Mouse (Mus musculus): ENCODE measurements around the gene Ndufa11.

Gene Ndufa11

GRCm38 (mm10) chr17:56716655-56717362 is 758 bp upstream of the Ndufa11 start:
- DNase-seq (ENCODE audit: low read depth, low spot score): peak; percentile 99

- DNase-seq (ENCODE audit: low read depth, low spot score): no peak
These were observed 4.9 kb downstream of the Ndufa11 start for GRCm38 (mm10) chr17:56722441-56722840.

DNA sequence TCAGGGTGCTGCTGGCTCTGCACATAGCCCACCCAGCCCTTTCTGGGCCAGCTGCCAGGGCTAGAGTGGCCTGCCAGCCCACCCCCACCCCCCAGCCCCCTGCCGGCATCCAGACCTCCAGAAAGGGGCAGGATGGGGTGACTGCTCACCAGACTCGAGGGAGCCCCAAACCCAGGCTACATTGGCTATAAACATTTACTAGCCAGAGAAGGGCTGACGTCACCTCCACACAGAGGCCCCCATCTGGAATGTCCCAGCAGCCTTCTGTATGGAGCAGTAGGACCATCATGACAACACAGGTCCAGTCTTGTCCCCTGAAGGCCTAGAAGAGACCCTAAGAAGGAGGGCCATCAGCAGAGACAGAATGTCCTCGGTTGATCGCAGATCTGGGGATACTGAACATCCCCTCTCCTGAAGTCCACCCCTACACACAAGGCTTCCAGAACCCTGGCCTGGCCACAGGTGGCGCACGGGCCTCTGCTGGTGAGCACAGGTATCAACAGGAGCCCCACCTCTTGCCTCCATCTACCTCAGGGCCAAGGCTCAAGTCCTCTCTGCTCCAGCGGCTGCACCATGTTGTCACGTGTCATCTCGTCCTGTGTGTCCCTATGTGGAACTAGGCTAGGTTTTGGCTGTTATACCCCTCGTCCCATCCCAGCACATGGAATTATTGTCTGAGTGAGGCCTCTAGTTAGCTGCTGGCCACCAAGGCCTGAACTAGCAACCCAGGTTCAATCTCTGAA is 6.0 kb downstream of the Ndufa11 start:
- no peak for DNase-seq (ENCODE audit: low read depth, low spot score)

GRCm38 (mm10) chr17:56727029-56727649 is 9.6 kb downstream of the Ndufa11 start:
- DNase-seq (ENCODE audit: low read depth, low spot score): no peak

DNA sequence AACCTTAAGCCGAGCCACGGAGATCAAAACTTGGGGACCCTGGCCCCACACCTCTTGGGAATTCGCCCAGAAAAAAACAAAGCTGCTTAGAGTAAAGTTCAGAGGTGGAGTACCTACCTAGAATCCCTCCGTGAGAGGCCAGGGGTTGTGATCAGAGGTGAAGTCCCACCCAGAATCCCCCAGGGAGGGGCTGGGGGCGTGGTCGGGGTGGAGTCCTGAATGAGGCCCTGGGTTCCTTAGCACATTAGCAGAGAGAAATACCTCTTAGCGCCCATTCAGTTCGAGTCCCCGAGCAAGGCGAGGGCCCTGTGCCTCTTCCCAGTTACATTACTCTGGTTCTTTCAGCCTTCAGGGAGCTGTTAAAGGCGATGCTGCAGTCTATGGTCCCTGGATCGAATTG is 10.1 kb downstream of the Ndufa11 start:
- no peak for DNase-seq (ENCODE audit: low read depth, low spot score)

DNA sequence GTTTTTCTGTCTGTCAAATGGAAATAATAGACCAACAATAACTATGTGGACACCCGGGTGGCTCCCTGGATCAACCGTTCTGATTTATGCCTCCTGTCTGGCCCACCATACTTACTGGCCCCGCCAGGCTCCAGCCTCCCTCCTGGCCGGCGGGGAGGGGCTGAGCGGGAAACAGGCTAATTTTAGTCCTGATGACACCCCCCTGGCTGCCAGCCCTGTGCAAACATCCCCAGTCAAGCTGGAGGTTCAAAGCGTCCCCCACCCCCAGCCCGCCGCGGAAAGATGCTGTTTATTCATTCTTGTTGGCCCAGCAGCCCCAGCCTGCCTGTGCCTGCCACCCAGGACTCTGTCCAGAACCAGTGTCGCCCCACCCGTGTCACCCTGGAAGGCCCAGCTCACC is 10.6 kb downstream of the Ndufa11 start:
- DNase-seq (ENCODE audit: low read depth, low spot score): no peak

- no peak for DNase-seq (ENCODE audit: low read depth, low spot score)
These were observed 11.6 kb downstream of the Ndufa11 start for GRCm38 (mm10) chr17:56729151-56729550.

DNA sequence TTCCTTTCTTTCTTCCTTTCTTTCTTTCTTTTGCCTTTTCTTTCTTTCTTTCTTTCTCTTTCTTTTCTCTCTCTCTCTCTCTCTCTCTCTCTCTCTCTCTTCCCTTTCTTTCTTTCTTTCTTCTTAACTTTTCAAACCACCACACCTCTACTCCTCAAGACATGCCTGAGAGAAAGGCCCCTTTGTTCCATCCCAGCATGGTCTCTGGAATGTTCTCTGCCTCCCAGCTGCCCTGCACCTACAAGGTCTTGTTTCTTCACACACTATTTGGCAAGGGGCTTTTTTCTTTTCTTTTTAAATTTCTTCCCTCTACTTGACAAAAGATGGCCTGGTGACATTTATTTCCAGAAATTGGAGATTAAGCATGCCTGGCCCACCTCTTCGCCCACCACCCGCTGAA is 12.1 kb downstream of the Ndufa11 start:
- DNase-seq (ENCODE audit: low read depth, low spot score): no peak

GRCm38 (mm10) chr17:56736534-56736933 is 19.0 kb downstream of the Ndufa11 start:
- DNase-seq (ENCODE audit: low read depth, low spot score): no peak

GRCm38 (mm10) chr17:56738221-56738620 is 20.7 kb downstream of the Ndufa11 start:
- no peak for DNase-seq (ENCODE audit: low read depth, low spot score)

DNA sequence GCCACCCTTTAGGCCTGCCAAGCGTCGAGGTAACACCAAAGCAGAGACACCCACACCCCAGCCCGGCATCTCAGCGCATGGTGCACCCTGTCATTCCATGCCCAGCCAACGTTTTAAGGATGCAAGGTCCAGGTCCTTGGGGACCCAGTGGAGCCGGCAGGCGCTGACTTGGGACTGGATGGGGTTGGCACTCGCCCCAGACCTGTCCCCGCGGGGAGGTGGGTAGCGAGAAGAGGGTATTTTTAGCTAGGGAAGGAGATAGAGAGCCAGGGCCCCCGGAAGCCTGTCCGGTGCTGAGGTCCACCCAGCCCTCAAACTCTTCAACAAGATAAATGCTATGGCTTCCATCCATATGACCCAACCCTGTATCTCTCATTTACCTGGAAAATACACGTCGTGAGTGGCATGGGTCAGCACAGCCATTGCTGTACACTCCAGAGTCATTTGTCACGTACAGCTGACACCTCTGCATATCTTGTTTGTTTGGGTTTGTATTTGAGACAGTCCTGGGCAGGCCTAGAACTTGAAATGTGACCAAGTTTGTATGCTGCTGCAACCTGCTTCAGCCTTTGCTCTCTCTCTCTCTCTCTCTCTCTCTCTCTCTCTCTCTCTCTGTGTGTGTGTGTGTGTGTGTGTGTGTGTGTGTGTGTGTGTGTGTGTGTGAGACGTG is 22.7 kb downstream of the Ndufa11 start:
- no peak for DNase-seq (ENCODE audit: low read depth, low spot score)

GRCm38 (mm10) chr17:56740788-56741160 is 23.2 kb downstream of the Ndufa11 start:
- no peak for DNase-seq (ENCODE audit: low read depth, low spot score)

- DNase-seq (ENCODE audit: low read depth, low spot score): no peak
These were observed 26.6 kb downstream of the Ndufa11 start for GRCm38 (mm10) chr17:56744173-56744572.

DNA sequence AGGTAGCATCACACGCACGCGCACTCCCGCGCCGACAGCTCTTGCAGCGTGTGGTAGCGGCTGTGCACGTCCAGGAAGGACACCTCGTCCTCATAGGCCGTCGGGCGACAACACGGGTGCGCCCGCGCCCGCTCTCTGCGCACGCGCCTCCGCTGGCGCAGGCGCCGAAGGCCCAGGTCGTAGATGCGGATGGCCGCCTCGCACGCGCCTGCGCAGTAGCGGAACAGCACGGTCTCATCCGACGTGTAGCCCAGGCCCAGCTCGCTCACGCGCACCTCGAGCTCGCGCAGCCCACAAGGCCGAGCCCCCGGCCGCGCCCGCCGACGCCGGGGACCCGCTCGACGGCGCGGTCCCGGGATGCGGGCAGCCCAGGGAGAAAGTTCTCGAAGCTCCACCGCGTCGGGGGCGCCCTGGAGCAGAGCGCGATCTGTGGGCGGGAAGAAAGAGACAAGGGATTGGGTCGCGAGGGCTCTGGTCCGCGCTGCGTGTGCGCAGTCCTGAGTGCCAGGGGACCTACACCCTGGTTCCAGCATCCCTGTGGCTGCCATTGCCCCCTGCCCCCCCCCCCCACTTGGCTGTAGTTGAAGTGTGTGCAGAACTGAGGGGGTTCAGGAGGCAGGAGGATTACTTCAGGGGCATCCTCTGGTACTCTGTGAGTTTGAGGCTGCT is 34.0 kb downstream of the Ndufa11 start:
- DNase-seq (ENCODE audit: low read depth, low spot score): peak; percentile 45

GRCm38 (mm10) chr17:56753452-56753851 is 35.9 kb downstream of the Ndufa11 start:
- DNase-seq (ENCODE audit: low read depth, low spot score): no peak

DNA sequence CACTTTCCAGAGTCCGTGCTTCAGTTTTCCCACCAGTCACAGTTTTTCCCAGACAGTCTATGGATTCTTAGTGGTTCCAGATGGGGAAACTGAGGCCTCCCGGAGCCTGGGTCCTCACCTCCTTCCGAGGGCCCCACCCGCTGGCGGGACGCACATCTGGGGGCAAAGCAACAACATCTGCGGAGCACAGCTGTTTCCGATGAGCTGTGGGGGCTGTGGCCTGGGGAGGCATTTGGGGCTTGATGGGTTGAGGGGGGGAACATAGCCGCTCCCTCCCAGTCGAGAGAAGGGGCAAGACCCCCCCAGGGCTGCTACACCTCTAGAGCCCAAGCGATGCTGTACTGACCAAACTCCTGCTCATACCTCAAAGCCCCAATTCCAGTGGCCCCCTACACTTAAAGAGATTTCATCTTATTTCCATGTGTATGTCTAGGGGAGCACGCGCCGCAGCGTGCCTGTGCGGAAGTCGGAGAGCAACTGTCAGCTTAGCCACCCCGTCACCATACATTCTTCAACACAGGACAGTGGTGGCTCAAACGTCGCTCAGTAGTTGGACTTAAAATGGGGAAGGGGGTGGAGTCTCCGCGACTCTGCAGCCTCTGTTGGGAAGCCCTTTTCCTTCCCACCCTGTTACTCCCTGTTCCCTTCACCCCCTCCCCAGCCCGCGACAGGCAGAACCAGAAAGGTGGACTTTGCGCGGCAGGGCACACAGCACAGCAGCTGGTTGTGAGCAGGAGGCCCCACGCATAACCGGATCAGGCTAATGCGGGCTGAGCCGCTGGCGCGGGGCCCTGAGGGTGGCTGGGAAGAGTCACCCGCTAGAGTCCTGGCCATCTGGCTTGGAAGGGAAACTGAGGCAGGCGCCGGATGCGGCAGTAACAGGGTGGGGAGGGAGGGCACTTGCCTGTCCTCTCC is 37.0 kb downstream of the Ndufa11 start:
- no peak for DNase-seq (ENCODE audit: low read depth, low spot score)

DNA sequence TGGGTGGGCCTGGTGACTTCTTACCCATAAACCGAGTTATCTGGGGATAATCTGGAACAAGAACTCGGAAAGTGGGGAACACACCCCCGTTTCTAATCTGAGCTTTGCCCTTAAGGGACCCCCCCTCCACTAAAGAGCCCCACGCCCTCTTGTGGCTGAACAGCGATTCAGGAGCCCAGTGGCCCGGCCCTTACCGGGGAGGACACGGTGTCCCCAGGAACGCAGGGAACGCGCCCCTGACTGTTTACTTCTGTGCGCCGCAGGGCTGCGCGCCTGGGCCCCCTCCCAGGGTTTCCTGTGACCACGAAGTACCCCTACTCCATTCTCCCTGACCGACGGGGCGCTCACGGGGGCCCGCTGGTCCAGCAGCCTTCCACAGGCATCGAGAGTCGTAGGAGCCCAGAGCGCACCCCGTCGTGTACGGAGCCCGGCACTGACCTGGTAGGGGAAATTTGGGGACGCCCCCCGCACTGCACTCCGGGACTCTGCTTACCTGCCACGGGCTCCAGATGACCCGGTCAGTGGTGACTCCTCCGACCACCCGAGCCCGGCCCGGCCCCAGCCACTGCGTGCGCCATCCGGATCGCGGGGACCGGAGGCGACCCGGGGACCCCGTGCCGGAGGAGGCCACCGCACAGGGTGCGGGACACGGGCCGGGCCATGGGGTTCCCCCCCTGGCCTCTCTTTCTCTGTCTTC is 39.3 kb downstream of the Ndufa11 start:
- no peak for DNase-seq (ENCODE audit: low read depth, low spot score)

GRCm38 (mm10) chr17:56757416-56758123 is 40.0 kb downstream of the Ndufa11 start, which contains the start of gene Nrtn:
Gene Nrtn, minus strand, starts transcription at chr17:56757530.
- no peak for DNase-seq (ENCODE audit: low read depth, low spot score)

DNA sequence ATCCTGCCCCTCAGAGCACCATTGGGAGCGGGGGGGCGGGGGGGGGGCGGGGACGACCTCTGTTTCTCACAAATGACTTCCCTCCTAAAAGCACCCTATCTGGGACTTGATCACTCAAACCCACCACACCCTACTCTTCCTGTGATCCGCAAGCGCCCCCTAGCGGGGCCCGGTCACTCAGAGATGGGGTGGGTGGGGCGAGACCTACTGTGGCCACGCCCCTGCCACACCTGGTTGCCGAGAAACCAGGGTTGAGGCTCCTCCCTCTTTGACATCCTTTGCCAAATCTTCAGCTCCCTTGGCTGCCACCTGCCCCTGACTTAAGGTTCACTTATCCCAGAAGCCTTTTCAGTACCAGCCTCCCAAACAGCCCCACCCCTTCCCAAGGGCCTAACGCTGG is 40.6 kb downstream of the Ndufa11 start:
- no peak for DNase-seq (ENCODE audit: low read depth, low spot score)

Measured in brain, embryonic 18.5 days (tissue).